Mouse (Mus musculus) ovary, postnatal 10 days (tissue): ENCODE results near the gene Tnrc18.

Experiments
- DNase-seq: peaks from one replicate; pipeline ENCODE4 v3.0.0; 2022; ENCODE audit warnings: low spot score

Gene Tnrc18

GRCm38 (mm10) chr5:142690343-142690742 lies 127.1 kb downstream of the Tnrc18 start:
- no peak for DNase-seq

GRCm38 (mm10) chr5:142688866-142689265 lies 128.6 kb downstream of the Tnrc18 start:
- no peak for DNase-seq

- no peak for DNase-seq
These were observed 134.9 kb downstream of the Tnrc18 start for GRCm38 (mm10) chr5:142682529-142682928.

- no peak for DNase-seq
These were observed 135.6 kb downstream of the Tnrc18 start for GRCm38 (mm10) chr5:142681911-142682310.

GRCm38 (mm10) chr5:142679065-142679464 lies 138.4 kb downstream of the Tnrc18 start:
- no peak for DNase-seq

GRCm38 (mm10) chr5:142678141-142678571 lies 139.3 kb downstream of the Tnrc18 start:
- DNase-seq: no peak
